Mouse (Mus musculus): Measurements from ENCODE around the gene Gins1.
"Not testable (repeated sequence)": the region's sequence is repeated elsewhere in the genome, so short reads cannot be mapped to it uniquely, and the experiment has no call there.

The Gins1 gene

DNA sequence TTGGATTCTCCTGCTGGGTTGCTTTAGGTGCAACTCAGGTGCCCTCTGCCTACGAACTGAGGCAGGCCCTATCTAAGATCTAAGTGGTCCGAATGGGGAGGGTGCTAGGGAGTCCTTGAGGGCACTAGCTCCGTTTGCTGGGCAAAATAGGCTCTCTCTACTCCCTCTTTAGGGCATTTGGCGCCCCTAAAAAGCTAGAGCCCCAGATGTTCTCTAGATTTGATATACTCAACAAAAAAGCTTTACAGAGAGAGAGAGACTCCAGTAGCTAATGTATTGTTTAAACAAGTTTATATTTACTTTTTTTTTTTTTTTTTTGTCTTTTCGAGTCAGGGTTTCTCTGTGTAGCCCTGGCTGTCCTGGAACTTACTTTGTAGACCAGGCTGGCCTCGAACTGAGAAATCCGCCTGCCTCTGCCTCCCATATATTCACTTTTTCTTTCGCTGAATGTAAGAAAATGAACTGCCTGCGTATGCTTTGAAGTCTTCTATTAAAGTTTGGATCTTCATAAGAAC lies at the start of gene Gins1:
Gene Gins1, plus strand, starts transcription at position 465 of the 515 bp plus-strand sequence.
- DNase-seq (ENCODE audit: extremely low spot score, low read depth, low spot score) = no peak

- no peak for DNase-seq (ENCODE audit: extremely low spot score, low read depth, low spot score)
These were observed 46.3 kb upstream of the Gins1 start for GRCm38 (mm10) chr2:150858724-150859487.

GRCm38 (mm10) chr2:150859709-150860470 lies 45.3 kb upstream of the Gins1 start:
- no peak for DNase-seq (ENCODE audit: extremely low spot score, low read depth, low spot score)

DNA sequence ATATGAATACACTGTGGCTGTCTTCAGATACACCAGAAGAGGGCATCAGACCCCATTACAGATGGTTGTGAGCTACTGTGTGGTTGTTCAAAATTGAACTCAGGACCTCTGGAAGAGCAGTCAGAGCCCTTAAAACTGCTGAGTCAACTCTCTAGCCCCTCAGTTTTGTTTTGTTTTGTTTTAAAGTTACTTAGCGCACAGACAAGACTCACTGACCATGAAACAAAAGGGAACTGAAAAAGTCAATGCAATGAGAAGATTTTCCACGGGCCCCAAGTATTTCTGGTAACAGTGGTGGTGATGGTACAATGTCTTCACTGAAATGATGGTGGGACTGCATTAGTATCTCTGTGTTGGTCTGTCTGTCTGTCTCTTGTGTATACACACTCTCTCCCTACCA lies 44.1 kb upstream of the Gins1 start:
- DNase-seq (ENCODE audit: extremely low spot score, low read depth, low spot score) = no peak

GRCm38 (mm10) chr2:150867021-150867420 lies 38.2 kb upstream of the Gins1 start:
- DNase-seq (ENCODE audit: extremely low spot score, low read depth, low spot score) = no peak

DNA sequence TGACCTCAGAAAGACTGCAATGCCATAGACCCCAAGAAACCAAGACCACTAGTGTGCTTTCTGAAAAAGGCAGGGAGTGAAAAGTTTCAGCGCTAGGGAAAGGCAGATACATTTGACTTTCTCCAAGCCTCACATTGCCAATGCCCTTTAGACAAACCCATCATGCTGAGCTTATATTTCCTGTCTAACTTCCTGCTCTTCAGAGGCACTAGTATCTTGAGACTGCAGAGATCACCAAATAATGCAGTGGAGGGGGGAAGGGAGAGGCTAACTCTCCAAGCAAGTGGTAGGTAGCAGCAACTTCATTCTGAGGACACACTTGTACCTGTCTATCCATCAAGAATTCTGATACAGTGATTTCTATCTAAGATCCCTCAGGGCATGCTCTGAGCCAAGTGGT lies 35.8 kb upstream of the Gins1 start:
- no peak for DNase-seq (ENCODE audit: extremely low spot score, low read depth, low spot score)

DNA sequence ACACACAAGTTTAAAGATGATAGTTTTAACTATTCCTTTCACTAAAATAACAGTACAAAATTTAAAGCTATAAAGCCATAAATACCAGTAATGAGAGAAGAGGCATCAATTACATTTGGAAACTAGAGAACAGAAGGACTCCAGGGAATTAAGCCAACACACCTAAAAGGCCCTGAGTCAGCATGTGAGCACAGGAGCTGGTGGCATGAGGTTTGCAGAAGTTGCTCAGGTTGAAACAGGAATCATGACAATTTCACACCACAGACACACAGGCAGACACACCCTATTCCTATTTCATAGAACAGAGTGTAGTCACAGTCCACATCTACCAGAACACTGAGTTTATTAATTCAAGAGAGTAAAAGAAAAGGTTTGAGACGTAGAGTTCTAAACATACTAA lies 30.7 kb upstream of the Gins1 start:
- no peak for DNase-seq (ENCODE audit: extremely low spot score, low read depth, low spot score)

DNA sequence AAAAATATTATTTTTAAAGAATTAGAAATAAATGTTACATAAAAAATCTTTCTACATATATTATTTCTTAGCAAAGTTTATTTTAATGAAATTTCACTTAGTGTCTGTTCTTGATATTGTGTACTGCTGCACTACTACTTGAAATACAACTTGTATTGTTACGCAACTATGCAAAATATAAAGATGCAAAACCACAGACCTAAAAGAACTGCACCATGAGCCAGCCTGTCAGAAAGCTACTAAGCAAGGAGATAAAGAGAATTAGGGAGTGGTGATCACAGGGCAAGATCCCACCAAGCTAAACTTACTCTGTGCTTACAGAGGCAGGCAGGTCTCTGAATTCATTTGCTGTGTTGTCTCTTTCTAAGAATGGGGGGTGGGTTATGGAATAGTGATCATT lies 30.0 kb upstream of the Gins1 start:
- no peak for DNase-seq (ENCODE audit: extremely low spot score, low read depth, low spot score)

DNA sequence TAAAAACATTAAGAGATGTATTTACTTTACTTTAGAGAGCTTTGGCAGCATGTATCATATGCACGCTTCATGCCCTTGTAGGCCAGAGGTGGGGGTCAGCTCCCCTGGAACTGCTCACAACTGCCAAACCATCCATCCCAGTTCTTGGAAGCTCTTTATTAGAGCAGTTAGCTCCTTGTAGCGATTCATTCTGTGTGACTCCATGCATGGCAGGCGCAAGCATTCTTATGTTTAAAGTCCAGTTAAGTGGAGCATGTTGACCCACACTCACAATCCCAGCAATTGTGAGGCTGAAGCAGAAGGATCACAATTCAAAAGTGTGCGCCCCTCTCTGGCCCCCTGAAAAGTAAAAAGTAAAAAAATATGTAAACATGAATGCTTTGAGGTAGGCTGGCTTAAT lies 27.6 kb upstream of the Gins1 start:
- DNase-seq (ENCODE audit: extremely low spot score, low read depth, low spot score) = no peak

- DNase-seq (ENCODE audit: extremely low spot score, low read depth, low spot score) = no peak
These were observed 21.0 kb upstream of the Gins1 start for GRCm38 (mm10) chr2:150884075-150884778.

DNA sequence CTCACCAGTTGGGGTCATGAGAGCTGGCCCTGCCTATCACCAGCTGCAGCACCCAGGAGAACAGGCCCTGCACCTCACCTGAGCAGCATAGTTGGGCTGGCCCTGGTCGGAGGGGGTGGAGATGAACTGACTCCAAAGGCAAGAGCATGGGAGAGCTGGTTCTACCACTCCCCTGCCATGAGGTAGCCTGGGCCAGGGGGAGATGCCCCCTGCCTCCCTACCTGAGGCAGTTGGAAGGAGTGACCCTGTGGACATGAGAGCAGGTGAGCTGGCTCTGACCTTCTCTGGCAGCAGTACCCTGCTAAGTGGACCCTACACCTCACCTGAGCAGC lies 20.5 kb upstream of the Gins1 start:
- DNase-seq (ENCODE audit: extremely low spot score, low read depth, low spot score) = no peak

DNA sequence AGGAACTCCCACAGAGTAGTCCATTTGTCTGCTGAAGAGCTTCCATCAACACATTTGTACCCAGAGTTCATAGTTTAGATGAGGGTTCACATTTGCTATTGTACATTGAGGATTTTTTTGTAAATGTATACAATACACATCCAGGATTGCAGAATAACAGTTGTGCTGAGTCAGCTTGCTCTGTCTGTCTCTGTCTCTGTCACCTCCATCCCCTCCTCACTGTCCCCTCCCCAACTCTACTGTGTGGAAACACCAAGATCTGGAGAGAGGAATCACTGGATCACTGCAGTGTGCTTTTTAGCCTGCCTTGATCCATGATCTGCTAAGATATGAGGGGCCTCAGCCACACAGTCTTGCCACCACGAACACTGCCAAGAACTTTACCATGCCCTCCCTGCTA lies 19.4 kb upstream of the Gins1 start:
- DNase-seq (ENCODE audit: extremely low spot score, low read depth, low spot score) = no peak

DNA sequence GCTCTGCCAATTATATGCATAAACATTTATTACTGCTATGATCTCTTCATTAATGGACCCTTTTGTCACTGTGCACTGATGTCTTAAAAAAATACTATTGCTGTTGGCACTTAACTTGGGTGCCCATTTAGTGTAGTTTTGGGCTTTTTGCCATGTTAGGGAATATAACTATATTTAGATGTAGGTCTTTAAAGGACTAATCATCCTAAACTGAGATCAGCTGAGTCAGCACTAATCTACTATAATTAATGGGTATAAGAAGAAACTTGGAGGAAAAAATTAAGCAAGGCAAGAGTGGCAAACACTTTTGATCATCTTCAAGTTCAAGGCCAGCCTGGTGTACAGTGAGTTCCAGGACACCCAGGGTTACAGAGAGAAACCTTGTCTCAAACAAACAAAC lies 18.9 kb upstream of the Gins1 start:
- DNase-seq (ENCODE audit: extremely low spot score, low read depth, low spot score) = no peak

- DNase-seq (ENCODE audit: extremely low spot score, low read depth, low spot score) = no peak
These were observed 17.8 kb upstream of the Gins1 start for GRCm38 (mm10) chr2:150887370-150887769.

DNA sequence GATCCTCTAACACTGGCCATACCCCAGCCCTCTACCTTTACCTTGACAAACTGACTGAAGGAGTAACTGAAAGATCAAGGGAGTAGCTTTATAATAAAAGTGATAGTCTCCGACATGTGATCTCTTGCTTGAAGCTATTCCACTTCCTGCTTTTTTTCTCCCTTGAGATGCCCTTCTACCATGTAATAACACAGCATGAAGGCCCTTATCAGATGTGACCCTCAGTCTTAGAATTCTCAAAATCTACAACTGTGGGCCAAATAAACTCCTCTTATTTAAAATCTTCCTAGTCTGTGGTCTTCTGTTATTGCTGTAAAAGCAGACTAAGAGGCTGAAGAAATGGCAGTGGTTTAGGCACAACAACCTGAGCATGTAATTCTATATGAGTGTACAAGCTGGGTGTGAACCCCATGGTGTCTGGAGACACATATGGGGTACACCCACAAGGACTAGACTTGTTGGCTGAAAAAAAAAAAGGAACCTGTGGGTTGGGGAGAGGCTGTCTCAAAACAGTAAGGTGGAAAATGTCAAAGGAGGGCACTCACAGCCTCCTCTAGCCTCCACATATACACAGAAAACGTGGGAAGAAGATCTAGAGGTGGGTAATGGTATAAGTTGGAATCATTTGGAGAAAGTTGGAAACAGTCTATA lies 10.5 kb upstream of the Gins1 start:
- no peak for DNase-seq (ENCODE audit: extremely low spot score, low read depth, low spot score)

DNA sequence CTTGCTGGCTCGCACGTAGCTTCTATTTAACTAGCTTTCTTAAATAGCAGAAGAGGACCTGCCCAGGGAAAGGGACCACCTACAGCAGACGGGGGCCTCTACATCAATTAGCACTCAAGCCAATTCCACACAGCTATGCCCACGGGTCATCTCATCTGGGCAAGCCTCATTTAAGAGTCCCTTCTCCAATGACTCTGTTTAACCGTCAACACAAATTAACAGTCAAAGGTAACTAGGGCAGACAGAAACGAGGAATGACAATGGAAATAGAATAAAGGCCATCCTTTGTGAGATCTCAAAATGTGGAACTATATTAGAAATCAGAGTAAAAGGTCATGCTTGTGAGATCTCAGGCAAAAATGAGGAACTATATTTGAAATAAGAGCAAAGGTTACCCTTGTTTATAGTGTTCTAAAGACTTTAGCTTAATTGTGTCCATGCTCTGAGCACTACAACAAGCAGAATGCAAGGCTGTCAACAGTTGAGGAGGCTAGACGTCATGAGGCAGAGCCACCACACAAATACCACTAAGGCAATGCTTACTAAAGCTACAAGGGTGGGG lies 9.4 kb upstream of the Gins1 start:
- DNase-seq (ENCODE audit: extremely low spot score, low read depth, low spot score) = no peak

DNA sequence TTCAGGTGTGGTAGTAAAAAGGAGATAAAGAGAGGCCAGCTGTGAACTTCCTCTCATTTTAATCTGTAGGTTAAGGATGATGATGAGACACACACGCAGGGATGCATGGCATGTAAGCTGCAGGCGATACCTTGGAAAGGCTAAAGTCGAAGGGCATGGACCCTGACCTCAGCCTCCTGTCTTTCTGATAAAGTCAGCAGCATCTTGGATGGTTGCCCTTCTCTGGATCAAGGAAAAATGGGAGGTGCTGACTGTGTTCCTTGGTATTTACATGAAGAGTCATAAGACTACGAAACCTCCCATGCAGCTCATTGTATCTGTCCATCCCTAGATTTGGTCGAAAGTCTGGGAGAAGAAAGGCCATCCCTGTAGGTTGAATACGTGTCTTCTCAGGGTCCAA lies 4.9 kb upstream of the Gins1 start:
- no peak for DNase-seq (ENCODE audit: extremely low spot score, low read depth, low spot score)

DNA sequence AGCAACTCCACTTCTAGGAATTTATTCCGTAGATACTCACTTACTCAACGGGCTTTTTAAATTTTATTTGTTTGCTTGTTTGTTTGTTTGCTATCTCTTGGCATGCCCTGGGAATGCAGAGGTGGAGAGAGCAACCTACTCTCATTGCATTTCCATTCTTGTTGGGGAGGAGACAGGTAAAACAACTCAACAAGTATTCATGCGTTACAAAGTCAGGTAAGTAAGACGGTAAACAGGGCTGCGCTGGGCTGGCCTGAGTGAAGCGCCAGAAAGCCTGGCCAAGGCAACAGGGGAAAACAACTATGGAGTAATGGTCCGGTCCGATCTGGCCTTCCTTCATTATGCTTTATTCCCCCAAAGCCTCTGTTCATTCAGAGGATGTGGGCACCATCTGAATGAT lies 2.9 kb upstream of the Gins1 start:
- no peak for DNase-seq (ENCODE audit: extremely low spot score, low read depth, low spot score)

DNA sequence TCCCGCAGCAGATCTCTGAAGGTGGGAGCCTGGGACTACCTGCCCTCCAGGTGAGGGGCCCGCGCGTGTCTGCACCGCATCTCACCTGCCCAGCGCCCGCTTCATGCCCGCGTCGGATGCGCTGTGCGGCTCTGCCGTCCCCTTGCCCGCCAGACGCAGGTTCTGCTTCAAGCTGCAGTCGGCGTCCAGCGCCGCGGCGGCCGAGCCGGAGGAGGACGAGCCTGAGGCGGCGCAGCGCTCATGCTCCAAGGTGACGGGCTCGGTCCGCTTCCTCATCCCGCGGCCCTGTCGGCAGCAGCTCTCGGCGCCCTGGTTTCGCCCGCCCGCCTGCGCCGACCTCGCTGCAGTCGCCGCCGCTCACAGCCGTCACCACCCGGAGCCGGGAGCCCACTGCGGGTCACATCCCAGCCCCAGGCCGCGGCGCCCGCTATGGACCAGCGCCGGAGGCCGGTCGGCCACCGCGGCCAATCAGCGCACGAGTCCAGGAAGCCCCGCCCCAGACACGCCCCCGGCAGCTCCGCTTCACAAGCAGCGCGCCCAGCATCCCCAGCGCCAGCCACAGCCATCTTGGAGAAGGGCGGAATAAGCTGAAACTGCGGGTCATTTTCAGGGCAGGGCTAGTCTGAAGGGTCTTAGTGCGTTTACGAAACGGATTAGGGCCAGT lies 796 bp upstream of the Gins1 start, which contains the start of gene Abhd12:
Gene Abhd12, minus strand, starts transcription at position 470 of the 664 bp plus-strand sequence.
- peak; percentile 71 for DNase-seq (ENCODE audit: extremely low spot score, low read depth, low spot score)

GRCm38 (mm10) chr2:150908881-150909280 lies 3.7 kb downstream of the Gins1 start:
- DNase-seq (ENCODE audit: extremely low spot score, low read depth, low spot score) = not testable (repeated sequence)
